In genomic region chr13:12464159-12464558, GRCm38 (mm10) we compare ENCODE assay signal across 5 mouse cellular contexts. TPM values are rescaled to one million over a fixed set of nuclear protein-coding genes. Genes with fewer than 3 reads are reported as not detected.
"Had no signal": no experiment of that assay in that cellular context is flagged by ENCODE, and none has a peak within 500 bp of the region (broad histone marks: within the 10 kb centered on the region; RNA-seq: fewer than 3 reads in every experiment).

No protein-coding gene starts in this region.

RNA-seq across cellular contexts. Expression of gene Edaradd, which starts 56.1 kb away (rescaled TPM):
- total RNA-seq: gastrocnemius, adult 18-20 months; gastrocnemius, adult 2 months; gastrocnemius, adult 8-10 months; gastrocnemius, postnatal 25 days had no signal
- polyA plus RNA-seq: erythroblast, embryonic 14.5 days had no signal
